Mouse (Mus musculus) G1E (cell line): ENCODE measurements around the gene Zfp286. TPM values are rescaled to one million over a fixed set of nuclear protein-coding genes. Genes with fewer than 3 reads are reported as not detected.
"Not testable (repeated sequence)": the region's sequence is repeated elsewhere in the genome, so short reads cannot be mapped to it uniquely, and the experiment has no call there.

Experiments
- ATAC-seq: 2 replicates; pipeline ENCODE4 v1.8.0; 2016; ENCODE audit warnings: mild to moderate bottlenecking; ENCODE audit not compliant: insufficient number of reproducible peaks, poor library complexity, low FRiP score, severe bottlenecking; ENCODE audit errors: extremely low read depth
- DNase-seq: peaks from one replicate; pipeline ENCODE4 v3.0.0; 2012; ENCODE audit warnings: low spot score
- H3K27me3 ChIP-seq: 2 replicates; pipeline ENCODE4 v1.6.1; 2012; ENCODE audit warnings: mild to moderate bottlenecking, low read length, inconsistent platforms; ENCODE audit not compliant: insufficient read depth
- H3K36me3 ChIP-seq: replicated peaks from 2 replicates; pipeline ENCODE3; 2012; ENCODE audit warnings: mild to moderate bottlenecking, inconsistent platforms
- H3K4me1 ChIP-seq: 2 replicates; pipeline ENCODE4 v1.6.1; 2012; ENCODE audit warnings: low read depth, low read length, inconsistent platforms, mixed read lengths; ENCODE audit not compliant: insufficient read depth
- H3K4me3 ChIP-seq: 2 replicates; pipeline ENCODE4 v1.5.1; 2012; ENCODE audit warnings: low read depth, mild to moderate bottlenecking, inconsistent platforms, low read length, moderate library complexity, mixed read lengths
- H3K9me3 ChIP-seq: replicated peaks from 2 replicates; pipeline ENCODE4 v1.6.1; 2012; ENCODE audit warnings: inconsistent platforms
- CTCF ChIP-seq: IDR thresholded peaks from 2 replicates; pipeline ENCODE4 v1.5.1; 2012; ENCODE audit warnings: low read depth, low read length, inconsistent platforms, mixed read lengths
- GATA1 ChIP-seq: IDR thresholded peaks from 2 replicates; pipeline ENCODE4 v1.6.1; 2012; ENCODE audit warnings: borderline replicate concordance, low read length, inconsistent platforms, mixed read lengths
- GATA2 ChIP-seq: IDR thresholded peaks from 2 replicates; pipeline ENCODE4 v1.6.1; 2012; ENCODE audit warnings: low read depth, low read length, inconsistent platforms, borderline replicate concordance
- POLR2AphosphoS5 ChIP-seq: IDR thresholded peaks from 2 replicates; pipeline ENCODE4 v1.6.1; 2012; ENCODE audit warnings: low read depth, low read length, inconsistent platforms; ENCODE audit not compliant: insufficient replicate concordance
- TAL1 ChIP-seq: conservative IDR thresholded peaks from 2 replicates; pipeline ENCODE4 v1.6.1; 2012; ENCODE audit warnings: low read depth, low read length, inconsistent platforms, mixed read lengths
- polyA plus RNA-seq: library from polyadenylated mRNA; stranded (reverse); fragments of >175 nt; gene quantifications from 2 replicates; pipeline ENCODE4 v1.2.3, GENCODE M21; 2012
- total RNA-seq, 2 experiments: library from RNA; stranded (forward) in 1 of 2; stranded (reverse) in 1 of 2; fragments of 200-1000 nt in 1 of 2; fragments of >200 nt in 1 of 2; fragmentation: Nextera tagmentation in 1 of 2; gene quantifications; 2 replicates each; pipeline ENCODE4 v1.2.3; 2014 to 2017

The Zfp286 gene
- total and polyA plus RNA-seq, 3 experiments, result 1.6 TPM; not detected in 2

- H3K4me1 ChIP-seq, result no peaks in the 10 kb centered on the region
- ATAC-seq, result no peak
- H3K9me3 ChIP-seq, result no peaks in the 10 kb centered on the region
- H3K36me3 ChIP-seq, result no peaks in the 10 kb centered on the region
- H3K4me3 ChIP-seq, result no peak overlapping the region
- DNase-seq, result no peak
- H3K27me3 ChIP-seq, result peaks cover 4% of the 10 kb centered on the region; the same call in 1 of the 2 replicates
- no peak for TF ChIP-seq CTCF
- TF ChIP-seq POLR2AphosphoS5, result no peak
- TF ChIP-seq GATA2, result no peak
- TF ChIP-seq TAL1, result no peak
- no peak for TF ChIP-seq GATA1
These were observed 31.4 kb downstream of the Zfp286 start for GRCm38 (mm10) chr11:62757906-62758305.

GRCm38 (mm10) chr11:62757143-62757507 lies 32.1 kb downstream of the Zfp286 start:
- H3K36me3 ChIP-seq, result no peaks in the 10 kb centered on the region
- H3K27me3 ChIP-seq, result peaks cover 4% of the 10 kb centered on the region
- no peaks in the 10 kb centered on the region for H3K4me1 ChIP-seq
- no peak for DNase-seq
- no peak overlapping the region for H3K4me3 ChIP-seq
- ATAC-seq, result no peak
- TF ChIP-seq POLR2AphosphoS5 (no peak), GATA1 (no peak), GATA2 (no peak), CTCF (no peak), TAL1 (no peak)
- no peaks in the 10 kb centered on the region for H3K9me3 ChIP-seq

- ATAC-seq, result no peak
These were observed 32.7 kb downstream of the Zfp286 start for GRCm38 (mm10) chr11:62756456-62757142.

GRCm38 (mm10) chr11:62752780-62753179 lies 36.5 kb downstream of the Zfp286 start, which contains the start of gene Gm10428:
TSS of gene Gm10428 (plus strand) at chr11:62753100.
- ATAC-seq, result no peak
- no peak for TF ChIP-seq POLR2AphosphoS5
- no peak for TF ChIP-seq TAL1
- no peak for TF ChIP-seq CTCF
- no peak for TF ChIP-seq GATA2
- no peak for TF ChIP-seq GATA1
- peaks cover 8% of the 10 kb centered on the region for H3K27me3 ChIP-seq

More at GRCm38 (mm10) chr11:62756456-62757142, 32.7 kb downstream of the Zfp286 start:
- H3K9me3 ChIP-seq, result no peaks in the 10 kb centered on the region
- no peaks in the 10 kb centered on the region for H3K36me3 ChIP-seq
- DNase-seq, result no peak
- H3K4me3 ChIP-seq, result no peak overlapping the region
- peaks cover 4% of the 10 kb centered on the region for H3K27me3 ChIP-seq
- H3K4me1 ChIP-seq, result no peaks in the 10 kb centered on the region
- TF ChIP-seq GATA1 (no peak), TAL1 (no peak), GATA2 (no peak), POLR2AphosphoS5 (no peak), CTCF (no peak)

GRCm38 (mm10) chr11:62752191-62752590 lies 37.1 kb downstream of the Zfp286 start:
- TF ChIP-seq GATA2 (no peak), GATA1 (no peak), CTCF (no peak), POLR2AphosphoS5 (no peak), TAL1 (no peak)
- Histone ChIP-seq H3K27me3 (peaks cover 8% of the 10 kb centered on the region), H3K4me3 (no peak overlapping the region), H3K36me3 (no peaks in the 10 kb centered on the region), H3K4me1 (no peaks in the 10 kb centered on the region), H3K9me3 (no peaks in the 10 kb centered on the region)
- ATAC-seq, result no peak
- DNase-seq, result no peak

More at GRCm38 (mm10) chr11:62752780-62753179, 36.5 kb downstream of the Zfp286 start, which contains the start of gene Gm10428:
- H3K4me1 ChIP-seq, result no peaks in the 10 kb centered on the region
- H3K9me3 ChIP-seq, result no peaks in the 10 kb centered on the region
- no peak within 1 kb of the TSS for H3K4me3 ChIP-seq
- no peak for DNase-seq
- H3K36me3 ChIP-seq, result no peaks in the 10 kb centered on the region

GRCm38 (mm10) chr11:62749445-62749844 lies 39.8 kb downstream of the Zfp286 start:
- not testable (repeated sequence) for H3K4me3 ChIP-seq, H3K4me1 ChIP-seq, DNase-seq, ATAC-seq, H3K27me3 ChIP-seq, H3K9me3 ChIP-seq, H3K36me3 ChIP-seq

- Histone ChIP-seq H3K4me1 (no peaks in the 10 kb centered on the region), H3K36me3 (no peaks in the 10 kb centered on the region), H3K4me3 (no peak overlapping the region), H3K9me3 (no peaks in the 10 kb centered on the region), H3K27me3 (peaks cover 9% of the 10 kb centered on the region)
- ATAC-seq (no peak), DNase-seq (no peak)
- TF ChIP-seq GATA2 (no peak), CTCF (no peak)
These were observed 41.2 kb downstream of the Zfp286 start for GRCm38 (mm10) chr11:62748062-62748461.
